Mouse (Mus musculus) thymus, adult 2 months (tissue): ENCODE measurements around the gene Snap47.

ENCODE experiments used
- CTCF ChIP-seq: fragments of 200-500 bp; IDR thresholded peaks from 2 replicates; pipeline ENCODE4 v1.5.1; 2012; ENCODE audit warnings: mild to moderate bottlenecking, control low read depth, low read length, moderate library complexity, borderline replicate concordance; ENCODE audit not compliant: control insufficient read depth, poor library complexity, insufficient read depth; ENCODE audit errors: extremely low read depth
- POLR2A ChIP-seq: fragments of 200-500 bp; IDR thresholded peaks from 2 replicates; pipeline ENCODE4 v1.6.1; 2012; ENCODE audit warnings: mild to moderate bottlenecking, low read length, control low read depth, moderate library complexity; ENCODE audit not compliant: control insufficient read depth, poor library complexity, insufficient read depth; ENCODE audit errors: extremely low read depth

DNA sequence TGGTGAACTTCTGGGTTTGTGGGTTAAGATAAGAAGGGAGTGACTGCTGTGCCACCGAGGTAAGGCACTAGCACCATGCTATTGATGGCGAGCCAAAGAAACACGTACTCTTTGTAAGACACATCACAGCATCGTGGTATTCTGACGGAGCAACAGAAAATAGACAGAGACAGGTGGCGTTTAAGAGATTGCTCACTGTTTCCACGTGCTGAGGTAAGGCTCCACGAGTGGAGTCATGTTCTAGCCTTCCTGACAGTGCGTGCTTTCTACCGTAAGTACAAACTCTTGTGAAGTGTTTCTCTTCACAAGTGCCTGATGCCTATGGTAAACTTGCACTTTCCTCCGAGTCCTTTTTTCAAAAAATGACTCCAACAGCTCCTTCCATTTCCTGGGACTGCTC lies 81.1 kb downstream of the Snap47 start:
- TF ChIP-seq POLR2A (no peak), CTCF (no peak)
